Mouse (Mus musculus) inflammation-experienced regulatory T-cells (primary cell): Measurements from ENCODE around the gene Fam193a. TPM values are rescaled to one million over a fixed set of nuclear protein-coding genes. Genes with fewer than 3 reads are reported as not detected.

Experiments
- polyA plus RNA-seq, 2 experiments: library from polyadenylated mRNA; unstranded; fragments of 100-300 nt; shearing (Covaris generic); gene quantifications; one replicate each; pipeline ENCODE4 v1.2.1; 2017

Fam193a gene
- 10 to 100 TPM; 15.3 to 19.3 TPM for polyA plus RNA-seq

GRCm38 (mm10) chr5:34369341-34370021, at the start of gene Fam193a:
Fam193a (plus strand) TSS chr5:34369933.

DNA sequence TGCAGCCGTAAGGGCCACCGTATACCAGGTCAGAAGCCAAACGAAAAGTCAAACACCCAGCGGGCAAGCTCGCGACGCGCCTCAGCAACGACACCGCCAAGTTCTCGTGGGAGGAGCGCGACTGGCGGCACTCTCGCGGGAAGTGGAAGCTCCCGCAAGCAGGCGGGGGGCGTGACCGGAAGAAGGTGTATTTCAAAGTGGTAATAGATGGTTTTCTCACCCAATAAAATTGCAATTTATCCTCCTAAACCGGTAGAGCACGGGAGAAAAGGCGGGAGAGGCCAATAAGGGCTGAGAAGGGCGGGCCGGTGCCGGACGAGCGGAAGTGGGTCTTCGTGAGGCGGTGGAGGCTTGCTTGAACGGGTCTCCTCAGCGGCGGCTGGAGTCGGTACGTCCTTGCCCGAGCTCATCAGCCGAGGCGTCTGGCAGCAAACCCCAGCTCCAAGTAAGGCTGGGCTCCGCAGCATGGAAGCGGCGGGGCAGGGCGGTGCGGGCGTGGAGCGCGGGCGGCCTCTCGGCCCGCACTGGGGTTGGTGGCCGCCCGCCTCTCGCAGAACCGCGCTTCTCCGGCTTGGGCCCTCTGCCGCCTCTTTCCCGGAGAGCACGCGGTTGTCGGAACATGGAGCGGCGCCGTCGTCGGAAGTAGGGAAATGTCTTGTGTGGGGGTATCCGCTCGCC, 33.5 kb upstream of the Fam193a start, which contains the start of gene Rnf4:
Gene Rnf4 (plus strand): TSS at position 193 of the 678 bp plus-strand sequence.

GRCm38 (mm10) chr5:34513466-34514217, 143.9 kb downstream of the Fam193a start, which contains the start of gene Tnip2:
Tnip2 (minus strand) TSS chr5:34513991.

GRCm38 (mm10) chr5:34525663-34526476, 156.1 kb downstream of the Fam193a start, which contains the start of gene Sh3bp2:
Sh3bp2 (plus strand) TSS chr5:34525838.

Other genes with a start within 250 kb of the Fam193a start
- gene Poln, start 200.5 kb upstream of the Fam193a start, polyA plus RNA-seq: 1 to 10 TPM; 1.2 to 2.5 TPM
- 10 to 100 TPM; 72.8 to 76.0 TPM for gene Haus3, start 200.4 kb upstream of the Fam193a start, polyA plus RNA-seq
- gene Mxd4, start 182.2 kb upstream of the Fam193a start, polyA plus RNA-seq: 10 to 100 TPM; 57.2 to 84.6 TPM
- gene Zfyve28, start 81.5 kb upstream of the Fam193a start, polyA plus RNA-seq: 1 to 10 TPM; 2.4 to 2.9 TPM
- under 1 TPM in 1 of 2 experiments, not detected in 1; 0.31 TPM for gene Cfap99, start 81.3 kb upstream of the Fam193a start, polyA plus RNA-seq
- 100 to 1,000 TPM; 139 to 179 TPM for gene Rnf4, start 33.6 kb upstream of the Fam193a start, polyA plus RNA-seq
- 10 to 100 TPM; 37.4 to 43.7 TPM for gene Tnip2, start 144.1 kb downstream of the Fam193a start, polyA plus RNA-seq
- 10 to 100 TPM; 10.0 to 12.0 TPM for gene Sh3bp2, start 155.9 kb downstream of the Fam193a start, polyA plus RNA-seq
- 100 to 1,000 TPM; 219 to 282 TPM for gene Add1, start 203.7 kb downstream of the Fam193a start, polyA plus RNA-seq